Mouse (Mus musculus): ENCODE data around the gene Slc43a1.
A peak's percentile ranks its signal among the peaks of the same experiment; 100 is the strongest.
"Not testable (repeated sequence)": the region's sequence is repeated elsewhere in the genome, so short reads cannot be mapped to it uniquely, and the experiment has no call there.

The Slc43a1 gene

DNA sequence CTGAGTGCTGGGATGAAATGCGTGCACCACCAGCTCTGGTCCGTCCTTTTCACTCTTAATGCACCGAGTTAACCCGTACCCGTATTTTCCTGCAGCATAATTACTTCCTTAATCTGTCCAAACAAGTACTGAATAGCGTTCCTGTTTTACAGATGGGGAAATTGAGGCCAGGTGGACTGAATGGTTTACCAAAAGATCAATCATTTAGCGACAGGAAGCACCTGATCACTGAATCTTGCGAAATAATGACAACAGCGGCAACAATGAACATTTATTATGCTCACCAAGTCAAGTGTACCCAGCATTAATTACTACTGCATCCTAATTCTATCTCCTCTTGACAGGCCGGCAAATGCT, at the start of gene Slc43a1:
Gene Slc43a1, plus strand, starts transcription at position 258 of the 357 bp plus-strand sequence.
- DNase-seq, result no peak

DNA sequence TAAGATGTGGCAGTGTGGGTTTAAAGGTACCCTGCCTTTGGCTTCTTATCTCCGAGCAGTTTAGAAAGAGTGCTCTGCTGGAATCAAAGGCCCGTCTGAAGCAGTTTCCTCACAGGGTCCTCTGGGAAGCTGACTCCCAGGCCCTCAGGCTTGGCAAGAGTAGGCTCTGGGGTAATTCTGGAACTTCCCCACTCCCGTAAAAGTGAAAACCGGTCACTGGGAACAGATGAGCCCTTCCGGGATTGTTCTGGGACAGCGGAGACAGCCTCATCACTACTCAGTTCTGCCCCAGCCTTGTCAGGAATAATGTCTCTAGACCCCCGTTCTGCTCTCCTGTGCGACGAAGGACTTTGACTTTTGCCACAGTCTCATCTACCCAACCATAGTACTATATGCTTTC, 48.2 kb upstream of the Slc43a1 start:
- no peak for DNase-seq

DNA sequence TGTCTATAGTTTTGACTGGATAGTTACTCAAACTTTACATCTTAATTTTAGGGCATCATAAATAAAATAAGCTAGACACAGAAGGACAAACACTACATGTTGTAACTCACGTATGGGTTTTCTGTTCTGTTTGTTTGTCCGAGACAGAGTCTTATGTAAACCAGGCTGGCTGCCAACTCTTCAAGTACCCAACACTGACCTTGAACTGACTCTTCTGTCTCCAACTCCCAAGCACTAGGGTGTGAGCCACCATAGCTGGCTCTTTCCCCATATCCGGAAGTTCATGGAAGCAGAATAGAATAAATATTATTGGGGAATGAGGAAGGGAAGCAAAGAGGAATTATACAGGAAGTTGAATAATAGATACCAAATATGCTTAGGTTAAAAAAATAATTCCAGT, 46.1 kb upstream of the Slc43a1 start:
- DNase-seq, result no peak

DNA sequence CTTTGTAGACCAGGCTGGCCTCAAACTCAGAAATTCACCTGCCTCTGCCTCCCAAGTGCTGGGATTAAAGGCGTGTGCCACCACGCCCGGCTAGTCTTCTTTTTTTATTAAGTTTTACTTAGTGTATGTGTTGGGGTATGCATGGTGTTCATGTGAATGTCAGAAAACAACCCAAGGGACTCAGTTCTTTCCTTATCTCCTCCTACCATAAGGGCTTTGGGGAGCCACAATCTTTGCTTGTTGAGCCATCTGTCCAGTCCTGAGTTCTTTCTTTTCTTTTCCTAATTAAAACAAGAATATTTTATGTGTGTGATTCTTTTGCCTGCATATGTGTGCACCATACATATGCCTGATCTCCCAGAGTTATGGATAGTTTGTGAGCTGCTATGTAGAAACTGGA, 45.5 kb upstream of the Slc43a1 start:
- DNase-seq, result no peak

DNA sequence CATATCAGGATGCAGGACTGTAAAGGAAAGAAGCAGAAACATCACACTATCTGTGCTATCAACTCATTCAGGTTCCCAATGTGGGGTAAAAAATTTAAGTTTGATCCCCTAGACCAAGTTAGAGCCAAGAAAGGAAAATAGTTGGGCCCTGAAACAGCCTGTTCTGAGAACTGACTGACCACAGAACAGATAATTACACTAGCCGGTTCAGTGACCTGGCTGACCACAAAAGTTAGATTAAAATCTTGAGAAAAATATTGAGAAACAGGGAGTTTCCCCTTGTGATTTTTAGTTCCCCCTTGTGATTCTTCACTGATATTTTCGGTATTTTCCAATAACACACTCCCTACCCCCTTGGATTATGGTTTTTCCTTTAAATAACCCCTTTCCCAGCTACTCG, 44.8 kb upstream of the Slc43a1 start:
- DNase-seq, result no peak

DNA sequence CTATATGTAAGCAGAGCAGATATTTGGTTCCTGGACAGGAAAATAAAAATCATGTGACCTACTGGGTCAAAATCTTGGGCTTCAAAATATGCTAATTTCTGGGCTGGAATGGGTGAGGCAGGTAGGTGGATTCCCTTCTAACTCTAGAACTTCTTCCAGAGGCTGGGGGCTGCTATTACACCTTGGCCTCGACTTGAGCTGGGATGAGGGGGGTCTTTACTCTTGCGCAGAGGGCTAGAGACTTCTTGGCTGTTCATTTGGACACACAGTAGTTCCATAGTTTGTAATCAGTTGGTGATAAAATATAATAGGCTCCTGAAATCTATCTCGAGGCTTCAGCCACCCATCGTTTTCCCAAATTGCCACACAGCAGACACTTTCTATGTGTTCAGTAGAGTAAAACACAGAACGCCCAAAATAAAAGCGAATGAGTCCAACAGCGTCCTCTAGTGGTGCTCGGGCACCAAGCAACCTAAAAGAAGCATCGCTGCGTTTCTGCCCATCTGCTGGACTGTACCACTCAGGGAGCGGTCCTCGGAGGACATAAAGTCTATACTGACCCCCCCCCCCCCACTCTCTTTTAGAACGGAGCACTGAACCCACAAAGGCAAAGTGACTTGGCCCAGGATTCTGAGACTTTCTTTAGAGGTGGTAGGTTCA, 40.7 kb upstream of the Slc43a1 start:
- DNase-seq, result peak; percentile 92

DNA sequence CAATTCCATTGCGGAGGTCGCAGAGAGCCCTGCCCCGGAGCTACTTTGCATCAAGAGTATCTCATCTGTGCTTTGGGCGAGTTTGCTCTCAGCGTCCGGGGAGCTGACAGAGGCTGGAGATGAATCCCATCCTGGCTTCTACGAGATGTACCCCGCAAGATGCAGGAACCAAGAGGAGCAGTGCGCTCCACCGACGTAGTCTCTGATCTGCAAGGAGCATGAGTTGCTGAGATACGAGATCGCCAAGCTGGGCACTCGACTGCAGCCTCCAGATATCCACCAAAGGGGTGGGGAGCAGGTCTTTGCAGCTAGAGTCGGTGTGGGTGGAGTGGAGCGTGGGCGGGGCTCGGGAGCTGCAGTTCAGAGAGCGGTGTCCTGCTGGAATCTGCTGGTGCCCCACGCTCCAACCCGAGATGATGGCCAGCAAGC, 40.1 kb upstream of the Slc43a1 start, which contains the start of gene Ube2l6:
Gene Ube2l6, plus strand, starts transcription at position 336 of the 429 bp plus-strand sequence.
- peak; percentile 72 for DNase-seq

DNA sequence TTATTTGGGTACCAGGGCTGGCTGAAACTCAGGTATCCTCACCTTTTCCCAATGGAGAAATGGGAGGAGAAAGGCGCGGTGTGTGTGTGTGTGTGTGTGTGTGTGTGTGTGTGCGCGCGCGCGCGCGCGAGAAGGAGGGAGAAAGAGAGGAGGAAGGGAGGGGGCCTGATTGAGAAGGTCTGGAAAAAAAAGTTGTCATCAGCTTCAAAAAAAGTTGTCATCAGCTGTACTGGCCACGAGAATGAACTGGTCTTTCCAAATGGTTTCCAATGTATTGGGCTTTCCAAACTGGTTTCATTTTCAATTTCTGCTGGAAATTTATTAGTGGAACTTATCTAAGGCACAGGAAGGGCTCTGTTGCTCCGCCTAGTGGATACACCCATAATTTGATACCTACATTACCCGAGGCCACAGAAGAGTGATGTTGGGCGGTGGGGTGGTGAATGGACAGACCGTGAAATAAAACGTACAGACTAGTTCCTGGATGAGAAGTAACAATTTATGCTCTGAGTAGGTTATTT, 39.5 kb upstream of the Slc43a1 start:
- peak; percentile 84 for DNase-seq

DNA sequence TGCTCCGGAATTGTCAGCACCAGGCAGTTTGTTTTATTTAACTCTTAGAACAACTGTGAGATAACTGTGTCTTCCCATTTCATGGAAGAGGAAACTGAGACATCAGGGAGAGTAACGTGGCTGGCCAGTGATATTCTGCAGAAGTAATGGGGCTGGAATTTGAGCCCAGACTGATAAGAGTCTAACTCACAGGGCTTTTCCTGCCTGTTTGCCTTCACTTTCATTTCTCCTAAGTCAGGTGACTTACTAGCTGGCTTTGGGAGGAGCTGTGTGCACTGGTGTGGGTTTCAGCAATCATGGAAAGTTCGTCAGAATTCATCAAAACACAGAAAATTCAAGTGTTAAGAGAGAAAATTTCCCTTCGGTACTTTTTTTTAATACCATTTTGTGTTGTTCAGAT, 38.3 kb upstream of the Slc43a1 start:
- DNase-seq, result no peak

DNA sequence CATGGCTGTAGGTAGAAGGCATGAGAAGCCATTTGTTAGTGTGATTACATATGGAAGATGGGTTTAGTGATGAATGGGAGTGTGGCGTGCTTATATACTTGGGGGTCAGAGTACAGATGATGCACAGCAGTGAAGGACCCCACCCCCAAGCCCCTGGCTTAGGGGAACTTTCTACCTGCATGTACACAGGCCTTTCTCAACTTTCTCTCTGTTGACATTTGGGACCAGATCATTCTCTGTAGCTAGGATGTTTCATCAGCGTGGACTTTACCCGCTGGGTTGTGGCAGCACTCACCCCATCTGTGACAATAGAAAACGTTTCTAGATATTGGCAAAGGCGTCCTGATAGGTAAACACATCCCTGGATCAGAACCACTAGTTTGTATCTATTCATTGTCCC, 37.4 kb upstream of the Slc43a1 start:
- not testable (repeated sequence) for DNase-seq

DNA sequence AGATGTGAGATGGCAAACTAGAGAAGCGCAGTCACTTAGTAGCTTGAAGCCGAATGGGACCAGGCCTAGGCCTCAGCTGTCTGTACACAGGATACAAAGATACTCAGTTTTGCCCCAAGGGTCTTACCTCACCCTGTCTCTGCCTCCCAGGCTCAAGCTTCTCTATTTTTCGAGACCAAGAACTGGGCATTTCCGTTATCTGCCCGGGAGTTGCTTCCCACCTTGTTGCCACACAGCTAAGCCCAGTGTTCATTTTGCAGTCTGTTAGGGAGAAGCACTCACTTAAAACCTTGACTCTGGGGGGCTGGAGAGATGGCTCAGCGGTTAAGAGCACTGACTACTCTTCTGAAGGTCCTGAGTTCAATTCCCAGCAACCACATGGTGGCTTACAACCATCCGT, 34.7 kb upstream of the Slc43a1 start:
- no peak for DNase-seq

DNA sequence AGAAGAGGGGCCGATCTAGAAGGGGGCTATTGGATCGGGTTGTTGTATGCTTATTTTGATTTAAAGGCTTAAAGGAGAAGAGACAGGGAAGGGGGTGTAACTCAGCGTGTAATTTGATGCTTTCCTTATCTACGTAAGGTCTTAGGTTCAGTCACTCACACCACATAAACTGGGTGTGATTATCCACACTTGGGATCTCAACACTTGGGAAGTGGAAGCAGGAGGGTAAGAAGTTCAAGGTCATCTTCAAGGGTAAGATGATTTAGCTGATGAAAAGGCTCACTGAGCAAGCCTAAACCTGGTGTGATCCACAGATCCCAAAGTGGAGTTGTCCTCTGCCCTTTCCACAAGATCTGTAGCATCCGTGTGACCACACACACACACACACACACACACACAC, 32.1 kb upstream of the Slc43a1 start:
- no peak for DNase-seq

DNA sequence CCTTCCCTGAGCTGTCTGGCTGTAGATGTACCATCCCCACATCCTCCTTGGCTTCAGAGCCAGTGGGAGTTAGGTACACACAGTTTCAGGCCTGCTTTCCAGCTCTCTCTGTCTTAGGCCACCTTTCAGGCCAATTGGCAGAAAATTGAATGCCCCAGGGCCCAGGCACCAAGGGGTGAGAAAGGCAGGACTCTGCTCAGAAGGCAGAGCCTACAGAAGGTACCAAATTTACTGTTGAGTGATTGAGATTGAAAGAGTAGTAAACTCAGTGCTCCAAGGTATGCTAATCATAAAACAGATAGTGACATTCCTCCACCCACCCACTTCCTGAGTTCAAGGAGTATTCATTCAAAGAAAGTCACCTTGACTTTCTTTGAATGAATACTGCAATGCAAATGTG, 29.3 kb upstream of the Slc43a1 start:
- DNase-seq, result no peak

DNA sequence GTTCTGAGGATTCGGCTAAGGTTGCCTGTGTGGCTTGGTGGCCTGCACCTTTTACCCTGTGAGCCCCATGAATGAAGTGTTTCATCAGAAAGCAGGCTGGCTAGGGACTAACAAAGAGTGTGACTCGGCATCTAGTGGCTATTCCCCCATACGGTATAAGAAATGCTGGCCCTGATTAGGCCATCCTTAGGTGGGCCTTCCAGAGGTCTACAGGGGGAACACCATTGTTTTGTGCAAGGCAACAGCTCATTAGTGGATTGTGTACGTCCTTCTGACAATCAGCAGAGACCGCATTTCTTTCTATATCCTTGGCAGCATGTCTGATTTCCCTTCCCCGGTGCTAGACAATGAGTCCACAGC, 28.1 kb upstream of the Slc43a1 start:
- no peak for DNase-seq

DNA sequence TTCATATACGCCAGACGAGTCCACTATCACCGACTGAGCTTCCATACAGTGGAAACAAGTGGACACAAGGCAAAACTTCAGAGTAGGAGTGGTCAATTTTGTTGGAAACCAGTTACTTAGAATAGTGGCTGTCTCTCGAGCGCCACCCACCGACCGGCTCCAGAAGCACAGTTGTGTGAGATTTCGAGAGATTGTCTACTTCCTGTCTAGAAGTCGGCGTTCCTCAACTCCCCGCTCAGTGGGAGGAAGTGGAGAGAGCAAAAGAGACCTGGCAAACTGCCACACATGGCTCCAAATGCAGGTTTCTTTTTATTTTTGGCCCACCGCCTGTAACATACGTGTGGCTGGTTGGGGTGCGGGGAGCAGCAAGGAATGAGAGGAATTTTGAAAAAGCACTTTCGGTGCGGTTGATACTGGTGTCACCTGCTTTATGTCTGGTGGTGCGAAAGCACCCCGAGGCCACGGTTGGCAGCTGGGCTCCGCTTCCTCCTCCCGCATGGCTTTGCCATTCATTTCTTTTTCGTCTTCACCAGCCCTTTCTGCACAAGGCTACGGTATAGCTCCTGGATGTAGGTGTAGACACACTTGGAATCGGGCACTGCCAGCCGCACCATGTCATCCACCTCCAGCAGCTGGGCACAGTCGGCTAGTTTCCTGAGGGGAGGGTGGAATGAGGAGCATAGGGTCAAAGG, 27.6 kb upstream of the Slc43a1 start:
- peak; percentile 87 for DNase-seq

DNA sequence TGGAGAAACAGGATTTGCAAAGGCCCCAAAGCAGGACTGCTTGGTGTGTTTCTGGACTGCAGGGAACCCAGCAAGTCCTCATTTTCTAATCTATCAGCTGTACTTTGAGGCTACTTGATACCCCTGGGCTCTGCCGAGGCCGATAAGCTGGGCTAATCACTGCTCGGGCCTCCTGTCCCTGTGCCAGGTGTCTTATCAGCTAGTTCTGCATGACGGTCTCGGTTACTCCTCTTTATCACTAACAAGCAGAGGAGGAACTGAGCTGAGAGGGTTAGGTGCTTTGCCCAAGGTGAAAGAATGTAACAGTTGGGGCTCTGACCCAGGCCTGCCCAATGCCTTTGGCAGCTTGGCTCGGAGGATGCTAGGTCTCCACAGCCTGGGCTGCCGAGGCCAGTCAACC, 26.8 kb upstream of the Slc43a1 start:
- no peak for DNase-seq

DNA sequence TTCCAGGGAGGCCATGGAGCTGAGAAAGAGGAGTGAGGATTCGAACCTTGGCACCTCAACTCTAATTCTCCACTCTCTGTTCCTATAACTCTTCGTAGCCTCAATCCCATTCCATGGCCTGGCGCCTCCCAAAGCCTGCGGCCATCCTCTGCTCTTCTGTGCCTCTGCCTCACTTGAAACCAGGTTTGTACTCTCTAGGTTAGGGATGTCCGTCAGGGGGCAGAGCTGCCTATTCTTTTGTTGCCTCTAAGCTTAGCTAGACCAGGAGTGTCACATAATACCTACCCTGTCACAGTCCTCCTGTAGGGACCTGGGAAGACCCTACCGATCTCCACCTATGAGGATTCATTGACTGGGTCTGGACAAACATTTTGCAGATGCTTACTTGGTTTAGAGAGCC, 26.0 kb upstream of the Slc43a1 start:
- no peak for DNase-seq

DNA sequence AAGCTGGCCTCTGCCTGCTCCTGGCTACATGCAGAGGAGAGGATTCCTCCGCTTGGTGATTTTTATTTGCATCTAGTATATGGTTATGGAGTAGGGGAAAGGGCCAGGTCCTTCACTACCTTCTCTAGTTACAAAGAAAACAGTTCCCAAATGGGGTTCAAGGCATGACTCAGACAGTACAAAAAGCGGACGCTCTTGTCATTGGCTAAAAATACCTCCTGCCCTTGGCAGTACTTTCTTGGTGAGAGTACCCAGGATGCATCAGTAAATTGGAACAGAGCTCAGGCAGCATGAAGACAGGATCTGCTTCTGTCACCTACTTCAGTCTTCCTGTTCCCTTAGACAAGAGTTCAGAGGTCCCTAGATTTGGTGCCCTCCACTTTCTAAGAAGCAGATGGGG, 18.8 kb upstream of the Slc43a1 start:
- no peak for DNase-seq

DNA sequence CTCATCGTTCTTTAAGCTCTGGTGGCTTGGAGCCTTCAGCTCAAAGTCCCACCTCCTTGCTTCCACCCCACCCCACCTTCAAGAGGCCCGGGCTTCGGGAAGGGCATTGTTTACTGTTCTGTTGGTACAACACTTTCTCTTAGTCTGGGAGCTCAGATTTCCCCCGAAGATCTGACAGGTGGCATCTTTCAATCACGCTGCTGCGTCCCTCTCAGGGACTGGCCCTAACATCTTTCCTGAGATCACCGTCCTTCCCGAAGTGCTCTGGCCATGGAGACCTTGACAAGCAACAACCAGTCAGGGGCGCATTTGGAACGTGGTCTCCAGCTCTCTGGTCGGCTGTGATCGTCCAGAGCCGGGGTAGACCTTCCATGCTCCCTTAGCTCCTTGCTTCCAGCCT, 16.1 kb upstream of the Slc43a1 start, which contains the start of gene Smtnl1:
Gene Smtnl1, minus strand, starts transcription at position 101 of the 400 bp plus-strand sequence.
- no peak for DNase-seq

DNA sequence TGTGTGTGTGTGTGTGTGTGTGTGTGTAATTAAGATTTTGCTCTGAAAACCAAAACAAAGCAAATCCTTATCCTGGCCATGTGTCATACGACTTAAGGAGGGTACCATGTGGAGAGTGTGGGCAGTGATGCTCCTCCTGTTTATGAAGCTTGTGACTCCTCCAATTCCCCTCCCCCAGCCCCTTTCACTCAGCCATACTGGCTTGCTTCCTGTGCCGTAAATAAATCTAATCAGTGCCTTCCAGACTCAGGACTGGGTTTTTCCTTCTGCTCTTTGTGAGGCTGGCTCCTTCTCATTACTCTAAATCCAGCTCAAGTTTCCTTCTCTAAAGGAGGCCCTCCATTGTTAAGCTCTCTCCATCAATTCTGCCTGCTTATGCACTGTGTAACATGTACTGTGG, 15.4 kb upstream of the Slc43a1 start:
- DNase-seq, result no peak

DNA sequence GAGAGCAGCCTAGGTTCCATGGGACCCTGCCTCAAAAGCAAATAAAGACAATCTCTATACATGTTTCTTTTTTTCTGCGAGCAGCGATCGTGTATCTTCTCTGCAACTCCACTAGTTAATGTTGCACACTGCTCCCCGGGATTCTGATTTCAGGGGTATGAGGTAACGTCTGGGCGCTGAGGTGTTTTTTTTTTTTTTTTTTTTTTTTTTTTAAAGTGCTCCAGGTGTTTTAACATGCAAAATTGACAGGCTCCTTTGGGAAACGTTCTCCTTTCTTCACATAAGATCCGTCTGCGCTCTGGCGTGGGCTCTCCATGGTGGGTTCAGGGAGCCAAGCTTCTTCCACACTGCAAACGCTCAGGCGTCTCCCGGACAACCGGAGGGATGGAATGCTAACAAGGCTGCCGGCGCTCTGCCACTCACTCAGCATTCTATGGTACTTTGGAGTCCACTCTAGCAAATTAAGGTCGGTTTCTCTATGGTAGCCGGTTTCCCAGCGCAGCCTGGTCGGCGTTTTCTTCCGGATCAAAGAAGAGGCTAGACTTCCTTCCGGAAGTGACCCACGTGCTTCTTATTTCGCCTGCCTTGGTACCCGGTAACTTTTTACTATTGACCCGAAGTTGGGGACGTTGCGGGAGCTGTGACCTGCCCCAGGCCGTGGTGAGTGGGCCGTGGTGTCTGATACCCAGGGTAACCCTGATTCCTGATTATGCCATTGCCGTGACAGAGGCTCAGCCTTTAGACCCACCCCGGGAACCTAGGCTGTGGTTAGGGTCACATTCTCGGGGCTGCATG, 12.0 kb upstream of the Slc43a1 start, which contains the start of gene Timm10:
Gene Timm10, plus strand, starts transcription at position 510 of the 795 bp plus-strand sequence.
- DNase-seq, result peak; percentile 95

DNA sequence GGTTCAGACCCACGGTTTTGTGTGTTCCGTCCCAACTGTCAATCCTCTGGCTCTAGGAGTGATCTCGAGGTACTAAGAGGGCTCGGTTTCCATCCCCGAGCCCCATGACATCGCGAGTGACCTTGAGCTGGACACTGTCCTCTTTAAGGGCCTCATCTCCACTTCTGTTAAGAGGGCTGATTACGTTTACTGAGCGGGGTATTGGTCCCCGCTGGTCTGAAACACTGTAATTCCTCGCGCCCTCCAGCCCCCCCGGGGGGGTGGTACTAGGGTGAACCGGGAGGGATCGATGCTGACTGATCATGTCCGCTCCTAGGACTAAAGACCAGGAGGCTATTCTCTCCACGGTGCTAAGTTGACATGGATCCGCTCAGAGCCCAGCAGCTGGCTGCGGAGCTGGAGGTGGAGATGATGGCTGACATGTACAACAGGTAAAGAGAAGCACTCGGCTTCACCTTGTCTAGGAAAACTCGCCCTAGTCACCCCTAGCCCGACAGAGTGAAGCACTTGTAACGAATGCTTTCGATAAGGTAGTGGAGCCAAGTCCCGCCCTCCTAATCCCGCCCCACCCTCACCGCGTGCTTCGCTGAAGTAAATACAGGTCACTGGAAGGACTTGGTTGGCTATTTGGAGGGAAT, 11.2 kb upstream of the Slc43a1 start:
- peak; percentile 38 for DNase-seq

Measured in cerebellum, adult 9-10 months (tissue).